Mouse (Mus musculus) hindbrain, embryonic 12.5 days (tissue): ENCODE data around the gene Anapc13. TPM values are rescaled to one million over a fixed set of nuclear protein-coding genes. Genes with fewer than 3 reads are reported as not detected.
A peak's percentile ranks its signal among the peaks of the same experiment; 100 is the strongest.

Experiments
- ATAC-seq: fragments of 200-750 bp; cut with Nextera tagmentation; 2 replicates; pipeline ENCODE4 v1.8.0; 2017; ENCODE audit warnings: moderate TSS enrichment; ENCODE audit not compliant: low FRiP score
- H3K27ac ChIP-seq: fragments of 300-500 bp; sonication (generic); 2 replicates; pipeline ENCODE4 v1.5.1; 2016; ENCODE audit warnings: mild to moderate bottlenecking
- H3K27me3 ChIP-seq: fragments of 300-500 bp; sonication (generic); 2 replicates; pipeline ENCODE4 v1.6.1; 2016; ENCODE audit warnings: mild to moderate bottlenecking
- H3K36me3 ChIP-seq: fragments of 300-500 bp; sonication (generic); 2 replicates; pipeline ENCODE4 v1.6.1; 2016; ENCODE audit warnings: mild to moderate bottlenecking
- H3K4me1 ChIP-seq: fragments of 300-500 bp; sonication (generic); 2 replicates; pipeline ENCODE4 v1.6.1; 2016
- H3K4me2 ChIP-seq: fragments of 300-500 bp; sonication (generic); replicated peaks from 2 replicates; pipeline ENCODE4 v1.6.1; 2016; ENCODE audit warnings: mild to moderate bottlenecking
- H3K4me3 ChIP-seq: fragments of 300-500 bp; sonication (generic); 2 replicates; pipeline ENCODE4 v1.5.1; 2016; ENCODE audit warnings: mild to moderate bottlenecking
- H3K9ac ChIP-seq: fragments of 300-500 bp; sonication (generic); 2 replicates; pipeline ENCODE4 v1.6.1; 2016; ENCODE audit warnings: mild to moderate bottlenecking, moderate library complexity
- H3K9me3 ChIP-seq: fragments of 300-500 bp; sonication (generic); replicated peaks from 2 replicates; pipeline ENCODE4 v1.6.1; 2016; ENCODE audit warnings: mild to moderate bottlenecking
- WGBS: fragments of 180-500 bp; shearing (Covaris S2); methylation state at CpG from one replicate; pipeline ENCODE4 v1.1.7; 2016; 5-methylcytosine and 5-hydroxymethylcytosine counted together
- polyA plus RNA-seq: library from polyadenylated mRNA; unstranded; fragments of >200 nt; fragmentation: Nextera tagmentation; extraction: Ambion mirVana; gene quantifications from 2 replicates; pipeline ENCODE4 v1.2.1, GENCODE M21; 2016

Gene Anapc13
- polyA plus RNA-seq: 171 and 172 TPM in 2 replicates

GRCm38 (mm10) chr9:102625983-102626838 lies at the start of gene Anapc13, which contains the start of gene Cep63:
TSS of gene Anapc13 (plus strand) at chr9:102626296.
TSS of gene Cep63 (minus strand) at chr9:102626534.
- WGBS: under 1% methylated on average over 70 of the region's 84 CpGs
- Histone ChIP-seq H3K9ac (peak within 1 kb of the TSS; percentile 95), H3K4me3 (peak within 1 kb of the TSS; percentile 87), H3K27me3 (no peaks in the 10 kb centered on the region), H3K4me1 (peaks cover 20% of the 10 kb centered on the region), H3K36me3 (0 out of 2 replicates have a peak, but pooled peaks cover 1% of the 10 kb centered on the region), H3K4me2 (peak within 1 kb of the TSS; percentile 73), H3K9me3 (no peaks in the 10 kb centered on the region), H3K27ac (peak within 1 kb of the TSS; percentile 96)
- peak; percentile 95 for ATAC-seq

GRCm38 (mm10) chr9:102577480-102577879 lies 48.6 kb upstream of the Anapc13 start:
- Histone ChIP-seq H3K9me3 (no peaks in the 10 kb centered on the region), H3K27ac (no peak overlapping the region), H3K4me2 (no peak overlapping the region), H3K9ac (no peak overlapping the region), H3K4me3 (no peak overlapping the region), H3K27me3 (no peaks in the 10 kb centered on the region), H3K36me3 (no peaks in the 10 kb centered on the region), H3K4me1 (no peaks in the 10 kb centered on the region)
- ATAC-seq: no peak
- WGBS: 84% methylated on average over 5 of the region's 5 CpGs

GRCm38 (mm10) chr9:102581921-102582469 lies 44.1 kb upstream of the Anapc13 start:
- Histone ChIP-seq H3K4me2 (no peak overlapping the region), H3K9ac (no peak overlapping the region), H3K9me3 (no peaks in the 10 kb centered on the region), H3K36me3 (peaks cover 17% of the 10 kb centered on the region), H3K4me3 (no peak overlapping the region), H3K27me3 (no peaks in the 10 kb centered on the region), H3K4me1 (no peaks in the 10 kb centered on the region), H3K27ac (no peak overlapping the region)
- ATAC-seq: no peak
- 82% methylated on average over 12 of the region's 12 CpGs for WGBS

- 69% methylated on average over 5 of the region's 5 CpGs for WGBS
- H3K36me3 ChIP-seq: peaks cover 21% of the 10 kb centered on the region
- ATAC-seq: no peak
- no peak overlapping the region for H3K4me2 ChIP-seq
- no peak overlapping the region for H3K9ac ChIP-seq
- H3K4me3 ChIP-seq: no peak overlapping the region
- H3K27ac ChIP-seq: no peak overlapping the region
- H3K4me1 ChIP-seq: 0 out of 2 replicates have a peak, but pooled peaks cover 3% of the 10 kb centered on the region
- H3K27me3 ChIP-seq: no peaks in the 10 kb centered on the region
- no peaks in the 10 kb centered on the region for H3K9me3 ChIP-seq
These were observed 38.7 kb upstream of the Anapc13 start for GRCm38 (mm10) chr9:102587347-102587746.

GRCm38 (mm10) chr9:102594667-102595393 lies 31.3 kb upstream of the Anapc13 start:
- 53% methylated on average over 6 of the region's 6 CpGs for WGBS
- H3K9ac ChIP-seq: no peak overlapping the region
- H3K9me3 ChIP-seq: no peaks in the 10 kb centered on the region
- H3K4me1 ChIP-seq: peaks cover 6% of the 10 kb centered on the region
- ATAC-seq: peak; percentile 38
- H3K4me3 ChIP-seq: no peak overlapping the region
- no peaks in the 10 kb centered on the region for H3K27me3 ChIP-seq
- peaks cover 18% of the 10 kb centered on the region for H3K36me3 ChIP-seq
- H3K27ac ChIP-seq: peak overlapping the region; percentile 25; the same call in 1 of the 2 replicates
- H3K4me2 ChIP-seq: no peak overlapping the region

- no peak for ATAC-seq
These were observed 30.2 kb upstream of the Anapc13 start for GRCm38 (mm10) chr9:102595662-102596436.

GRCm38 (mm10) chr9:102601187-102601586 lies 24.9 kb upstream of the Anapc13 start:
- Histone ChIP-seq H3K9ac (no peak overlapping the region), H3K4me3 (no peak overlapping the region), H3K4me2 (no peak overlapping the region), H3K36me3 (peaks cover 25% of the 10 kb centered on the region), H3K27me3 (no peaks in the 10 kb centered on the region), H3K27ac (no peak overlapping the region), H3K9me3 (no peaks in the 10 kb centered on the region), H3K4me1 (no peaks in the 10 kb centered on the region)
- ATAC-seq: no peak
- 90% methylated on average over 2 of the region's 2 CpGs for WGBS

More at GRCm38 (mm10) chr9:102595662-102596436, 30.2 kb upstream of the Anapc13 start:
- H3K27ac ChIP-seq: no peak overlapping the region
- H3K27me3 ChIP-seq: no peaks in the 10 kb centered on the region
- no peak overlapping the region for H3K4me2 ChIP-seq
- no peaks in the 10 kb centered on the region for H3K9me3 ChIP-seq
- H3K9ac ChIP-seq: no peak overlapping the region
- WGBS: 84% methylated on average over 8 of the region's 8 CpGs
- H3K4me1 ChIP-seq: peaks cover 6% of the 10 kb centered on the region
- peaks cover 19% of the 10 kb centered on the region for H3K36me3 ChIP-seq
- no peak overlapping the region for H3K4me3 ChIP-seq

GRCm38 (mm10) chr9:102601666-102602065 lies 24.4 kb upstream of the Anapc13 start:
- no peaks in the 10 kb centered on the region for H3K27me3 ChIP-seq
- no peak overlapping the region for H3K4me3 ChIP-seq
- H3K9me3 ChIP-seq: no peaks in the 10 kb centered on the region
- no peaks in the 10 kb centered on the region for H3K4me1 ChIP-seq
- H3K36me3 ChIP-seq: peaks cover 25% of the 10 kb centered on the region
- WGBS: 91% methylated on average over 2 of the region's 2 CpGs
- H3K9ac ChIP-seq: no peak overlapping the region
- H3K4me2 ChIP-seq: no peak overlapping the region
- no peak overlapping the region for H3K27ac ChIP-seq
- ATAC-seq: no peak

GRCm38 (mm10) chr9:102605162-102605561 lies 20.9 kb upstream of the Anapc13 start:
- Histone ChIP-seq H3K9ac (no peak overlapping the region), H3K9me3 (no peaks in the 10 kb centered on the region), H3K4me3 (no peak overlapping the region), H3K4me1 (no peaks in the 10 kb centered on the region), H3K4me2 (no peak overlapping the region), H3K27ac (no peak overlapping the region), H3K27me3 (no peaks in the 10 kb centered on the region), H3K36me3 (peaks cover 21% of the 10 kb centered on the region)
- 82% methylated on average over 6 of the region's 6 CpGs for WGBS
- no peak for ATAC-seq

GRCm38 (mm10) chr9:102607471-102607870 lies 18.6 kb upstream of the Anapc13 start:
- H3K9me3 ChIP-seq: no peaks in the 10 kb centered on the region
- H3K27ac ChIP-seq: no peak overlapping the region
- H3K27me3 ChIP-seq: no peaks in the 10 kb centered on the region
- no peak overlapping the region for H3K4me2 ChIP-seq
- H3K4me1 ChIP-seq: no peaks in the 10 kb centered on the region
- no peak overlapping the region for H3K4me3 ChIP-seq
- H3K9ac ChIP-seq: no peak overlapping the region
- no peak for ATAC-seq
- H3K36me3 ChIP-seq: peaks cover 23% of the 10 kb centered on the region
- 63% methylated on average over 5 of the region's 5 CpGs for WGBS

GRCm38 (mm10) chr9:102609221-102609620 lies 16.9 kb upstream of the Anapc13 start:
- 95% methylated on average over 3 of the region's 3 CpGs for WGBS
- ATAC-seq: no peak
- no peak overlapping the region for H3K27ac ChIP-seq

More at GRCm38 (mm10) chr9:102609221-102609620, 16.9 kb upstream of the Anapc13 start:
- Histone ChIP-seq H3K9me3 (no peaks in the 10 kb centered on the region), H3K36me3 (peaks cover 35% of the 10 kb centered on the region), H3K4me1 (no peaks in the 10 kb centered on the region), H3K9ac (no peak overlapping the region), H3K4me3 (no peak overlapping the region), H3K27me3 (no peaks in the 10 kb centered on the region), H3K4me2 (no peak overlapping the region)
